Mouse (Mus musculus) adrenal gland (tissue): ENCODE results near the gene 2310022A10Rik.

ENCODE experiments used
- intact Hi-C: fragments of 180-260 bp; cut with DNase I; formaldehyde crosslinking; loops from one replicate; pipeline ENCODE4 v1.15.1; 2025
- long read RNA-seq, 2 experiments: library from polyadenylated mRNA; unstranded; transcript quantifications; one replicate each; pipeline ENCODE4 v2.0.0; 2020; ENCODE audit warnings: borderline replicate concordance in 1 of 2; ENCODE audit not compliant: insufficient replicate concordance in 1 of 2

2310022A10Rik gene
- long read RNA-seq, experiment 1, transcript 2310022A10Rik-201 (10 exons, 2,701 nt) = major isoform, 10 of 15 reads
- long read RNA-seq, experiment 1, partial matches to known transcripts = 1 of 15 reads
- long read RNA-seq, experiment 1, other reads (novel, unspliced or antisense) = 3 of 15 reads
- long read RNA-seq, experiment 2, partial matches to known transcripts = 0 of 8 reads
- long read RNA-seq, experiment 2, other reads (novel, unspliced or antisense) = 3 of 8 reads

- intact Hi-C loops = no loop called here
Measured at GRCm38 (mm10) chr7:27552931-27553513, at the start of gene 2310022A10Rik, which contains the start of gene Pld3. 2310022A10Rik (plus strand) TSS chr7:27553233. Pld3 (minus strand) TSS chr7:27553218.

GRCm38 (mm10) chr7:27506765-27507370, 46.2 kb upstream of the 2310022A10Rik start:
- intact Hi-C loops = loop anchor here (10.0 kb wide), 1 partner anchor 52 kb away; no protein-coding TSS in a partner anchor

GRCm38 (mm10) chr7:27507711-27508647, 45.1 kb upstream of the 2310022A10Rik start:
- intact Hi-C loops = loop anchor here (10.0 kb wide), 1 partner anchor 53 kb away; no protein-coding TSS in a partner anchor

GRCm38 (mm10) chr7:27508648-27509005, 44.4 kb upstream of the 2310022A10Rik start:
- intact Hi-C loops = loop anchor here (10.0 kb wide), 1 partner anchor 54 kb away; no protein-coding TSS in a partner anchor

- intact Hi-C loops = no loop called here
Measured at GRCm38 (mm10) chr7:27510809-27511208, 42.2 kb upstream of the 2310022A10Rik start.

GRCm38 (mm10) chr7:27514961-27515360, 38.1 kb upstream of the 2310022A10Rik start:
- intact Hi-C loops = no loop called here

- intact Hi-C loops = no loop called here
Measured at GRCm38 (mm10) chr7:27518314-27518713, 34.7 kb upstream of the 2310022A10Rik start.

- intact Hi-C loops = loop anchor here (10.0 kb wide), 1 partner anchor 185 kb away; the partner anchor contains the start of gene Ltbp4
Measured at GRCm38 (mm10) chr7:27520104-27520503, 32.9 kb upstream of the 2310022A10Rik start.

- intact Hi-C loops = loop anchor here (10.0 kb wide), 1 partner anchor 186 kb away; the partner anchor contains the start of gene Ltbp4
Measured at GRCm38 (mm10) chr7:27520599-27520998, 32.4 kb upstream of the 2310022A10Rik start.

- intact Hi-C loops = loop anchor here (10.0 kb wide), 1 partner anchor 188 kb away; the partner anchor contains the start of gene Ltbp4
Measured at GRCm38 (mm10) chr7:27522967-27523366, 30.1 kb upstream of the 2310022A10Rik start, which contains the start of gene Hipk4. Hipk4 (plus strand) TSS chr7:27523267.

- intact Hi-C loops = loop anchor here (10.0 kb wide), 1 partner anchor 189 kb away; the partner anchor contains the start of gene Ltbp4
Measured at GRCm38 (mm10) chr7:27523805-27524204, 29.2 kb upstream of the 2310022A10Rik start.

GRCm38 (mm10) chr7:27526039-27526827, 26.8 kb upstream of the 2310022A10Rik start:
- intact Hi-C loops = loop anchor here (10.0 kb wide), 1 partner anchor 191 kb away; the partner anchor contains the start of gene Ltbp4

GRCm38 (mm10) chr7:27529070-27529469, 24.0 kb upstream of the 2310022A10Rik start:
- intact Hi-C loops = loop anchor here (10.0 kb wide), 1 partner anchor 194 kb away; the partner anchor contains the start of gene Ltbp4

- intact Hi-C loops = no loop called here
Measured at GRCm38 (mm10) chr7:27530937-27531336, 22.1 kb upstream of the 2310022A10Rik start.

- intact Hi-C loops = no loop called here
Measured at GRCm38 (mm10) chr7:27531707-27532106, 21.3 kb upstream of the 2310022A10Rik start.

- intact Hi-C loops = no loop called here
Measured at GRCm38 (mm10) chr7:27532480-27533050, 20.5 kb upstream of the 2310022A10Rik start.

GRCm38 (mm10) chr7:27535386-27535785, 17.6 kb upstream of the 2310022A10Rik start:
- intact Hi-C loops = no loop called here

- intact Hi-C loops = no loop called here
Measured at GRCm38 (mm10) chr7:27536618-27537017, 16.4 kb upstream of the 2310022A10Rik start.

GRCm38 (mm10) chr7:27537998-27538397, 15.0 kb upstream of the 2310022A10Rik start:
- intact Hi-C loops = no loop called here
